Mouse (Mus musculus) lung, adult 2 months (tissue): Measurements from ENCODE around the gene Ltbp4.
A peak's percentile ranks its signal among the peaks of the same experiment; 100 is the strongest.

ENCODE experiments used
- CTCF ChIP-seq: fragments of 200-500 bp; IDR thresholded peaks from 2 replicates; pipeline ENCODE4 v1.5.1; 2011; ENCODE audit warnings: mild to moderate bottlenecking, low read length, control low read depth; ENCODE audit not compliant: insufficient read depth
- POLR2A ChIP-seq: fragments of 200-500 bp; IDR thresholded peaks from 2 replicates; pipeline ENCODE4 v1.6.1; 2011; ENCODE audit warnings: low read depth, mild to moderate bottlenecking, control low read depth, low read length, borderline replicate concordance; ENCODE audit errors: extremely low read depth

GRCm38 (mm10) chr7:27277191-27277590 lies 60.3 kb downstream of the Ltbp4 start:
- TF ChIP-seq CTCF (peak; percentile 29; the same call in 1 of the 2 replicates), POLR2A (no peak)
